Mouse (Mus musculus): ENCODE measurements around the gene Nr1h3.
"Not testable (repeated sequence)": the region's sequence is repeated elsewhere in the genome, so short reads cannot be mapped to it uniquely, and the experiment has no call there.

The Nr1h3 gene

DNA sequence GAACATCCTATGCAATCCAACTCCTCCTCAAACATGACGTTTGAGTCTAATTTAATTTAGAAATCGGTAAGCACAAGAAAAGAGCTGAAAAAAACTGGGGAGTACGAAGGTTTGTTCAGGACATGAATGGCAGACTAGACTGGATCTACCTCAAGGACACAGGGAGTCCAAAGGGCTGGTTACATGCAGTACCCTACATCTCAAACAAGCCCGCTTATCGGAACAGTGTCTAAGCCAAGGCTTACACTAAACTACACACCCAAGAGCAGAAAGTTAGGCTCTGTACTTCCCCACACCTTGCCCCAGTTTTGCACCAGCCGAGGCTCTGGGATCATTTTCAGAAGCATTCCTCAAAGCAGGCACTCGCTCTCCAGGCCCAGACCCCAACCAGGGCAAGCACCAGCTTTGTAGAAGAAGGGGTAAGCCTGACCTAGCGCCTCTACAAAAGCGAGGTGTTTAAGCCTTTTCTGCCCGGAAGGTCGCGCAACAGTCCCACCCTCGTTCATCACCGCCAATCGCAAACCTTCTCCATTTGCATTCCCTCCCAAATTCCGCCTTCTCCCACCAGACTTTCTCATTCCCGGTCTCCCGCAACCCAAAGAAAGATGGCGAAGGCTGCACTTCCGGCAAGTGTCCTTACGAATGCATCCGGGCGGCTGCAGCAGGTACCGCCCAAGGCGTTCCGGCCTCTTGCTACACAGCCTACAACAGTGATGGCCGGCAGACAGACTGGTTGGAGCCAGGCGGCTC lies at the start of gene Nr1h3, which contains the start of gene Acp2:
Gene Nr1h3 (minus strand): TSS at position 613 of the 750 bp plus-strand sequence.
Gene Acp2 (plus strand): TSS at position 664 of the 750 bp plus-strand sequence.
- DNase-seq (ENCODE audit: extremely low spot score, low spot score), result peak; percentile 98

DNA sequence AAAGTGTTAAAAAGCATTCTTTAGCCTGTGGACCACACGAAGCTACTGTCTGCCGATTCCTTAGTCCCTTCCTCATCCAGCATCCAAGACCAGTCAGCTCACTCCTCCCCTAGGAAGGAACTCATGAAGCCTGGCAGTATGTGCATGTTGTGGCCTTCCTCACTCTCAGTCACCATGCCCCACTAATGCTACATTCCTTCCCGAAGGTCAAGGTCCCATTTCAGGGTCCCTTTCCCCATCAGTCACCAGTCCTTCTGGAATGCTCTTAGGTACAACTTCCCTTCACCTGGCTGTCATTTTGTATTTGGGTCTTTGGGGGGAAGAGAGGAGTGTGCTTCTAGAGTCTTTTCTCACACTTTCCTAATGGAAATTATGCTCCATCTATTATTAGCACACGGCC lies 49.4 kb upstream of the Nr1h3 start:
- no peak for DNase-seq (ENCODE audit: extremely low spot score, low spot score)

DNA sequence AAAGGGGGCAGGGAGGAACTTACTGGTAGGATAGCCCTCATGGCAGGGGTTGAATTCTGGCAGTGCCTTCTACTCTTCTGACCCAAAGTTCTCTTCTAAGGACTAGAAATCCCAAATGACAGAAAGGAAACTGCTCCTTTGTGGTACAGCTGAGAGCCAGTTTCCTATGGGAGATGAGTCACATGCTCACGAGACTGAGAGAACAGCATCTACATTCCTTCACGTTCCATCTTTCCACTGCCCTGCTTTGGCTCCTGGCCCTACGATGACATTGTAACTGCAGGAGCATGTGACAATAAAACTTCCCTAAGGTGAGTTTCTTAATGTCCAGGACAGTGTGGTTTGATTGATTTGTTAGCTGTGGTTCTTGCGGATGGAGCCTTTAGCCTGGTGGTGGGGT lies 45.7 kb upstream of the Nr1h3 start:
- no peak for DNase-seq (ENCODE audit: extremely low spot score, low spot score)

DNA sequence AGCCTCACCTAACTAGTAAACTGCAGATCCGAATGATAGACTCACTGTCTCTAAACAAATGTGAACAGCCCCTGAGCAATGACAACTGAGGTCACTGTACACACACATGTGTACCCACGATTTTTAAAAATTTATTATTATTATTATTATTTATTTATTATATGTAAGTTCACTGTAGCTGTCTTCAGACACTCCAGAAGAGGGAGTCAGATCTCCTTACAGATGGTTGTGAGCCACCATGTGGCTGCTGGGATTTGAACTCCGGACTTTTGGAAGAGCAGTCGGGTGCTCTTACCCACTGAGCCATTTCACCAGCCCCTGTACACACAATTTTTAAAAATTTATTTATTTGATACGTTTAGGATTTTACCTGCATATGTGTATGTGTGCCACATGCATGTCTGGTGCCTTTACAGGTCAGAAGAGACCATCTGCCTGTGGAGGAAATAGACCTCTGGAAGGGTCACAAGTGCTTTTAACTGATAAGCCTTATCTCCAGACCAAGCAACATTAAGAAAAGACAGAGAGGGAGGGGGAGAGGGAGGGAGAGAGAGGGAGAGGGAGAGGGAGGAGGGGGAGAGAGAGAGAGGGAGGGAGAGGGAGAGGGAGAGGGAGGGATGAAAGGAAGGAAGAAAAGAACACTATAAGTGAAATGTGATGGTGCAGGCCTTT lies 42.1 kb upstream of the Nr1h3 start:
- DNase-seq (ENCODE audit: extremely low spot score, low spot score), result no peak

DNA sequence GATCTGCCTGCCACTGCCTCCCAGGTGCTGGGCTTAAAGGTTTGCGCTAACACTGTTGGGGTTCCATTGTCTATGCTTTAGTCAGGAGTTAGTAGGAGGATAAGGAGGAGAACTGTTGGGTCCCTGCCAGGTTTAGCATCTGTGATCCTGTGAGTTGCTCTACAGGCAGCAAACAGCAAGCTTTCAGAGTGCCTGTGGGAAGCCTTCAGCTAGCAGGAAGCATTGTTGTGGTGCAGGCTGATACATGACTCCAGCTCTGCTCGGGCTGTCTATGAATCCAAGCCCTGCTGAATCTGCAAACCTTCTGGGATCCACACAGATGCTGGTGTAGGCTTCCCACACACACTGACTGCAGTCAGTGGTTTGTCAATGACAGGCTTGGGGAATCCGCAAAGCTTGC lies 40.8 kb upstream of the Nr1h3 start:
- no peak for DNase-seq (ENCODE audit: extremely low spot score, low spot score)

DNA sequence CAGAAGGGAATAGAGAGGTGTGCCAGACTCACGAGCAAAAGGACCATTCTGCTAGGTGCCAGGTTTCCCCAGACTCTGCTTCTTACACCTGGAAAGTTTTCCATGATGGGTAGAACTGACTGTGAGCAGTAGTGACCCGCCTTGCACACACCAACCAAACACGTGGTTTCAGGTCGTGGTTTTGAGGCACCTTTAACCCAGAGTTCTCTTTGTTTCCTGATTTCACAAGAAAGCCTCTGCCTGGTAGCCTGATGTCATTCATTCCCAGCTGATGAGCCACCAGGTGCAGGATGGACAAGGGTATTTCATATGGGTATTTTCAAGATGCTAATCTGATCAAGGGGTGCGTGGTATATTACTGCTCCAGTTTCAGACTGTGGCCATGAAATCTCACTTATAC lies 39.9 kb upstream of the Nr1h3 start:
- no peak for DNase-seq (ENCODE audit: extremely low spot score, low spot score)

DNA sequence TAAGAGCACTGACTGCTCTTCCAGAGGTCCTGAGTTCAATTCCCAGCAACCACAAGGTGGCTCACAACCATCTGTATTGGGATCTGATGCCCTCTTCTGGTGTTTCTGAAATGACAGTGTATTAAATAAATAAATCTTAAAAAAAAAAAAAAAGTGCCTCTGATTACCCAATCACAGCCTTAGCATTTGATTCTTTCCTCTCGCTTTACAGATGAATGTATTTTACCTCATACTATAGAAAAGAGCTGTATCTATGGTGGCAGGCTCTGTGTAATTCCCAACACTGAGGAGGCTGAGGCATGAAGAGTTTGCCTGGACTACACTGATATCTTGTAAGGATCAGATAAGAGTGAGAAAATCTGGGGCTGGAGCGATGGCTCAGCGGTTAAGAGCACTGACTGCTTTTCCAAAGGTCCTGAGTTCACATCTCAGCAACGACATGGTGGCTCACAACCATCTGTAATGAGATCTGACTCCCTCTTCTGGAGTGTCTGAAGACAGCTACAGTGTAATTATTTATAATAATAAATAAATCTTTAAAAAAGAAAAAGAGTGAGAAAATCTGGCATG lies 35.0 kb upstream of the Nr1h3 start:
- DNase-seq (ENCODE audit: extremely low spot score, low spot score), result not testable (repeated sequence)

DNA sequence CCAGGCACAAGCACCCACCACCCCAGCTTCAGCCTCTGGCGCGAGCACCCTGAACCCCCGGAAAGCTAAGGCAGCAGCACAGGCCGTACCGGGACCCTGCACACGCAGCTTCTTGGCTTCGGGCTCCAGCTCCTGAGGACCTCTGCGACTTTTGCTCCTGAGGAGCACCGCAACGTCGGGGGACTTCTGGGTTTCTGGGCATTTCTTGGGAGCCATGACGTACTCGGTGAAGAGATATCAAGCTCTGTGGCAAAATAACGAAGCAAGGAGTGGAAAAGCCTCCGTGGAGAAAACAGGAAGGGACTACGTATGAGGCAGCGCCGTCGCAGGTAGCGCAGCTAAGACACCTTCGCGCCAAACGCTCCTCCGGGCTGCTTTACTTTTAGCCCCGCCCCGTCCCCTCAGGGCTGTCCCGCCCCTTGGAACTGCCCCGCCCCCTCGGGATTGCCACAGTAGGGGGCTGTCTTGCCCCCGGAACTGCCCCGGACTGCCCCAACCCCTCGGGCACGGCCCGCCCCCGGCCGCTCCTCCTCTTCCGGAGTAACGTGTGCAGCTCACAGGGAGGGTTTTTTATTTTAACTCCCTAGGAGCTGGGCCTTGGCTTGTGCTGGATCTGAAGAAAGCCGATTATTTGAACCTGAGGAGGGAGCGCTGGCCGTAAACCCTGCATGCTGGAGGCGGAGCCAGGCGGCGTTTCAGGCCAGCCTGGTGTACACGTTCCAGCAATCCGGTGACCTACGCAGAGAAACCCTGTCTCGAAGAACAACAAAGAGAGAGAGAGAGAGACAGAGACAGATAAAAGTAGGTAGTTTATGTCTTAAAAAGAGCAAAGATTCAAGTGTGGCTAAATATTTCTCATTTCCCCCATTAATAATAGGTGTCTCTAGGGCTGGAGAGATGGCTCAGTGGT lies 34.2 kb upstream of the Nr1h3 start, which contains the start of gene Ddb2:
Gene Ddb2 (minus strand): TSS at position 382 of the 910 bp plus-strand sequence.
- peak; percentile 98 for DNase-seq (ENCODE audit: extremely low spot score, low spot score)

DNA sequence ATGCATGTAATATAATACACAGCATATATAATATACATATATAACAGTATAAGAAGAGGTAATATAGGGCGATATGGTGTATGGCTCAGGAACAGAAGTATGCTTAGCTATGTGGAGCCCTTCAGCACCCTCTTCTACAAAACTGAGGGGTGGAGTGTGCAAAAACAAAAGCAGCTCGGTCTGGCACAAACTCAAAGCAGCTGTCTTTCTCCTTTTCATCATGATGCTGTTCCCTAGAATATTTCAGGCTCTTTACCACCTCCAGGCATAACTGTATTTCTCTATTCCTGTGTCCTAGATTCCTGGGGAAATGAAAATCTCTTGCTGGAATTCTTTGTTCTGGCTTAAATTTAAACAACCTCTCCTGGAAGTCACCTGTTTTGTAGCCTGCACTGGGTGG lies 27.1 kb upstream of the Nr1h3 start:
- no peak for DNase-seq (ENCODE audit: extremely low spot score, low spot score)

DNA sequence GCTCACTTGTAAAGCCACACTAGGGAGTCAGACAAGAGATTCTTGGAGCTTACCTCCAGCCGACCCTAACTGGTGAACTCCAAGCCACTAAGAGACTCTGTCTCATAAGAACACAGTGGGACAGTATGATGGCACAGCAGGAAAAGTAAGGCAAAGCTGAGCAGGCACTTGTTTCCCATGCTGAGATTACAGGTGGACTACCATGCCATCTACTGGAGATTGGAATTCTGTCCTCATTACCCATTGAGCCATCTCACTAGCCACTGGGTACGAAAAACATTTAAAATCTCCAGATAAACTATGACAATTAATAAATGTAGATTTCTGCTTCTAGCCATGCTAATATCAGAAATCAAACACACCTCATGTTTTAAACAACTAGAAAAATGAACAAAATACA lies 21.0 kb upstream of the Nr1h3 start:
- no peak for DNase-seq (ENCODE audit: extremely low spot score, low spot score)

DNA sequence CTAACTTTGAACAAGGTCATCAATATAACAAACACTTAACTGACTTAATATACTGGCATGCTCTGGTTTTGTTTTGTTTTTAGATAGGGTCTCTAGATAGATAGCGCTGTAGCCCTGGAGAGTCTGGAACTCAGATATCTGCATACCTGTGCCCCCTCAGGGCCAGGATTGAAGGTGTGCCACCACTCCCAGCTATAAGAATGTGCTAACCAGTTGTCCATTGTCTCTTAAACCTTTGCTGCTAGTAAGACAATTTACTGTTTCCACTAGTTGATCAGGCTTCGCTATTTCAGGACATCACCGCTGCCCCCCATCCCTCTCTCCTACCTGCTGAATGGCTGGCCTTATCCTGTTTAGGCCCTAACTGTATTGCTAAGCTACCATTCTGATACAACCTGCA lies 17.9 kb upstream of the Nr1h3 start:
- no peak for DNase-seq (ENCODE audit: extremely low spot score, low spot score)

DNA sequence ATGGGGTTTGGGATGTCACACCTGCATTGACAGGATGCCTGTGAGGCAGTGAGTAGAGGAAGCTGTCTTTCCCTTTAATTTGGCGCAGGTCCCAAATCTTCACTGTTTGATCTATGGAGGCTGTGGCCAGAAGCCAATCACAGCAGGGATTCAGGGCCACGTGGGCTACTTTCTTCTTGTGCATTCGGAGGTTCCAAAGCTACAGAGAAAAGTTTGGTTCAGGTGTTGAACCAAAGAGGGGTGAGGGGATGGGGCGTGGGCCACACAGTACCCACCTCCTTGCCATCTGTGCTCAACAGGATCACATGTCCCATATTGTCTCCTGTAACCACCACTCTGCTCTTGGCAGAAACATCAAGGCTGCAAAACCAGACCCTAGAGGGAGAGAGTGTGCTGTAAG lies 14.4 kb upstream of the Nr1h3 start:
- DNase-seq (ENCODE audit: extremely low spot score, low spot score), result no peak

DNA sequence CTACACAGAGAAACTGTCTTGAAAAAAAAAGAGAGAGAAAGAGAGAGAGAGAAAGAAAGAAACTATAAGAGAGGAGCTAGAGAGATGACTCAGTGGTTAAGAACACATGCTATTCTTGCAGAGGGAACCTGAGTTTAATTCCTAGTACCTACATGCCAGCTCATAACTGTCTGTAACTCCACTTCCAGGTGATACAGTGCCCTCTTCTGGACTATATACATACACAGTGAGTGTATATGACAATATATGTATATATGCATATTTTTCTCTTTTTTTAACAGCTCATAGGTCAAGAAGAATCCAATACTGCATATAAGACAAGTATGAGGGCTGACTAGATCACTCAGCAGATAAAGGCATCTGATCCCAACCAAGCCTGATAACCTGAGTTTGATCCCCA lies 10.7 kb upstream of the Nr1h3 start:
- DNase-seq (ENCODE audit: extremely low spot score, low spot score), result no peak

DNA sequence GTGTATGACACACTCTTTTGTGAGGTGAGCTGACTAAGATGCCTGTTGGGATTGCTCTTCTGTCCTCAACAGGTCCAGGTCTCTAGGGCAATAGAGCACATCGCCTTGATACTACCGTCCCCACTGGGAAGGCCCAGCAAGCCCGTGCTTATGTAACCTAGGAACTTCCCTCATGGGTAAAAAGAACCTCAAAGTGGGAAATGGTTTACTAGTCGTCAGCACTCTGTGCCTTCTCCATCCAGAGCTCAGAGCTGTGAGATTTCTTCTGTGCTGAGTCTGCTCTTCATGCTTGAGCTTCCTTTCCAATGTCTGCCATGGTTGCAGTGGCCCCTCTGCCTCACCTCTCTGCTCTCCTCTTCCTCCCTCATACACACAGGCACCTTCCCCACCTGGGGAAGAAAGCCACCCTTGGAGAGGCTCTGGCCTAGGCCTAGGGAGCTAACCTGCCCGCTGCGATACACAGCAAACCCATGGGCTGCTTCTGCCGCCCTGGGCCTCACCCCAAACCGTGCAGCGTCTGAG lies 3.7 kb upstream of the Nr1h3 start:
- no peak for DNase-seq (ENCODE audit: extremely low spot score, low spot score)

DNA sequence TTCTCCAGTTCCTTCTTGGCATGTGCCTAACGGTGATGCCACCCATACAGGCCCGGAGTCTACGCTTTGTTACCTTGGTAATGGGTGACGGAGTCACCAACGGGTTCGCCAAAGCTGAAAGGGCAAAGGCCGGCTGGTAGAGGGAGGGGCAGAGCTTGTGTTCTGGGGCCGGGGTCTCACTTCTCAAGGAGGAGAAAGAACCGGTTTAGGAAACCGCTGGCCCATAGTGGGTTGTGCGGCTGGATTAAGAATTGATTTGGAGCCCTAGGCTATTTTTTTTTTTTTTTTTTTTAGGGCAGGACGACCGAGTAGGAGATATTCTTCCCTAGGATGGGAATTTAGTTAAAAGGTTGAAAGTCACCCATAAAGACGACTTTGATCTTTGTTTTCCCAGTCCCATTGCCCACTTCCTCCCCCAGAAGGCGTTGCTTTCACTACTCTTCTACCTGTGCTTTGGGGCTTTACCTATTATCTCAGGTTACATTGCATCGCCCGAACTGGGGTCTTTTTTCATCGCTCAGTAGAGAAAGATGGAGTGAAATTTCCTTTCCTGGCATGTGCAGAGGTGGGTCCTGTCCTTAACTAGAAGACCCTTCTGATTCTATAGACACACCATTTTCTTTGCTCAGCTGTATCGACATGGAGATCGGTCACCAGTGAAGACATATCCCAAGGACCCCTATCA lies 480 bp upstream of the Nr1h3 start:
- DNase-seq (ENCODE audit: extremely low spot score, low spot score), result no peak

DNA sequence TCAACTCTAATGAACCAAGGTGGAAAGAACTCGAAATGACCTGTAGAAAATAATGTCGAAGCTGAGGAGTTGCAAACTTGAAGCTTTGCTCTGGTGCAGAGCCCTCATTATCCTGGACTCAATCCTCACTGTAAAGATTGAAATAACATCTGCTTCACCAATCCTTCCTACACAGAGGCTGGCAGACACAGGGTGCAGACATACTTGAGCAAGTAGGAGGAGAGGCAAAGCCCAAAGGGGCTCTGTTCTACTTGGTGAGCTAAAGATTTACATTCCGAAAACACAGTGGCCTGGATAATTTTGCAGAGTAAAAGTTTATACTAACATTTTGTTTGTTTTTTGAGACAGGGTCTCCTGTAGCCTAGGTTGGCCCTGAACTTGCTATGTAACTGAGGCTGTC lies 3.7 kb downstream of the Nr1h3 start:
- DNase-seq (ENCODE audit: extremely low spot score, low spot score), result no peak

DNA sequence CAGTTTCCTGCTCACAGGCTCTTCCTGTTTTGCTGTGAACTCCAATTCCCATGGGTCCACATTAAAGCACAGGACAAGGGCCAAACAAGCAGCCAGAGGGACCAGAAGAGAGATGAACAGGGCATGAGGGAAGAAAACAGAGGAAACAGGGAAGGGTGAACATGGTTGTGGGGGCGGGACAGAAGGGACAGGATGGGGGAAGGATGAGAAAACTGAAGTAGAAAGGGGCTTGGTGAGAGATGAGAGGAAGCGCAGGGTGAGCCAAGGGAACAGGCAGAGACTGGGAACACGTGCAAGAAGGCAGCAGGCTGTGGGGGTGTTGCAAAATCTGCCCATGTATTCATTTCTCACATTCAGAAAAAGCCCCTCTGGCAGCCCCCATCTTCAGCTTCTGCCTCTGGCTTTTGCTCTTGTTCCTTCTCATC lies 6.0 kb downstream of the Nr1h3 start:
- DNase-seq (ENCODE audit: extremely low spot score, low spot score), result no peak

DNA sequence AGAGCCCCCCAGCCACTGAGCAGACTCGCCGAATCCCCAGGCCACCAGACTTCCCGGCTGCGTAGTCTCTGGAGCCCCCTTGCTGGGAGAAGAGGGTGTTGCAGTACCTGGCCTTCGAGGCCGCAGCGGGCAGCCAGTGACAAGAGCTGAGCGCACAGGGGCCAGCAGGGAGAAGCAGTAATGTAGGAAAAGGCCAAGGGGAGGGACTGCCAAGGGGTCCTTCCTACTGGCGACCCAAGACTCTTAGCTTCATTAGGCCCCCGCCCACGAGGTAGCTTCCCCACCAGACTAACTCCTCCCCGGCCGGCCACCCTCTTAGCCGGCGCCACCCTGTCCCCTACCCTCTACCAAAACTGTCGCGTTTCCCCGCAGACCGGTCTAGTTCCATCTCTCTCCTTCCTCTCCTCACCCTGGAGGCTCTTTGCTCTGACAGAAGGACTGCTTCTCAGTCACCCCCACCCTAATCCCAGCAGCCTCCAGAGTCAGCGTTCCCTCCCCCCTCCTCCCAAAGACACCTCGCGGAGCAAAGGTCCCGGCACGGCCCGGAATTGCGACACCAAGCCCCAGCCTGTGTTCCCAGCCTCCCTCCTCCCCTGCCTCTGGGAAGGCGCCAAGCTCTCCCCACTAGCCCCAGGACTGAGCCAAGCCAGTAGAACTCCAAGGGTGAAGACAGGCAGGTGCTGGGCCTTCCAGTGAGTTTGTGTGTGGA lies 7.9 kb downstream of the Nr1h3 start:
- DNase-seq (ENCODE audit: extremely low spot score, low spot score), result peak; percentile 71

DNA sequence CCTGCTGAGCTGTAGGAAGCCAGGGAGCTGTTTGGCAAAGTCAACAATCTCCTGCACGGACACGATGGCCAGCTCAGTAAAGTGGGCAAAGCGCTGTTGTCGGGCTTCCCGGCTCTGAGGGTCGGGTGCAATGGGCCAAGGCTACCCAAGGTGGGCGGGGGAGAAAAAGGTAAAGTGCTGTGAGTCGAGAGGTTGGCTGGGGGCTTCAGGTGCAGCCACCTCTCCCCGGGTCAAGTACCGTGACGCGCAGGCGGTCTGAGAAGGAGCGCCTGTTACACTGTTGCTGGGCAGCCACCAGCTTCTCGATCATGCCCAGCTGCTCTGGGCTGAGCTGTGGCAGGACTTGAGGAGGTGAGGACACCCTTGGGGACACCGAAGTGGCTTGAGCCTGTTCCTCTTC lies 12.1 kb downstream of the Nr1h3 start:
- DNase-seq (ENCODE audit: extremely low spot score, low spot score), result no peak

DNA sequence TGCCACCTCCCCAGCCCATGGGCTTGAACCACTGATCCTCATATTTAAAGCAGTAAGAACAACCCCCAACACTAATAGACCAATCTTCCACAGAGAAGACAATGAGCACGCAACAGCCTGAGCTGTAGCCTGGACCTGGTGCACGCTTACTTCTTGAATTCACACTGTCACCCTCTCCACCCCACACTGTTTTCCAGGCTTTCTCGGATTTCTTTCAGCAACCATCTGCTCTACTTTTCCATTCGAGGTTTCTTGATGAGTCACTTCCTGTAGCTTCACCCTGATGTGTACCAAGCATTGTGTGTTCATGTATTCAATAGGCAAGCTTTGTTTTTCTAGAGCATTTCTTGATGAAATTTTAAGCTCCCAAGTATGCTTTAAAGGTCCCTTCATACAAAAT lies 15.2 kb downstream of the Nr1h3 start:
- no peak for DNase-seq (ENCODE audit: extremely low spot score, low spot score)
